Comparison of ENCODE assay signal across 8 mouse cellular contexts in the genomic region with DNA sequence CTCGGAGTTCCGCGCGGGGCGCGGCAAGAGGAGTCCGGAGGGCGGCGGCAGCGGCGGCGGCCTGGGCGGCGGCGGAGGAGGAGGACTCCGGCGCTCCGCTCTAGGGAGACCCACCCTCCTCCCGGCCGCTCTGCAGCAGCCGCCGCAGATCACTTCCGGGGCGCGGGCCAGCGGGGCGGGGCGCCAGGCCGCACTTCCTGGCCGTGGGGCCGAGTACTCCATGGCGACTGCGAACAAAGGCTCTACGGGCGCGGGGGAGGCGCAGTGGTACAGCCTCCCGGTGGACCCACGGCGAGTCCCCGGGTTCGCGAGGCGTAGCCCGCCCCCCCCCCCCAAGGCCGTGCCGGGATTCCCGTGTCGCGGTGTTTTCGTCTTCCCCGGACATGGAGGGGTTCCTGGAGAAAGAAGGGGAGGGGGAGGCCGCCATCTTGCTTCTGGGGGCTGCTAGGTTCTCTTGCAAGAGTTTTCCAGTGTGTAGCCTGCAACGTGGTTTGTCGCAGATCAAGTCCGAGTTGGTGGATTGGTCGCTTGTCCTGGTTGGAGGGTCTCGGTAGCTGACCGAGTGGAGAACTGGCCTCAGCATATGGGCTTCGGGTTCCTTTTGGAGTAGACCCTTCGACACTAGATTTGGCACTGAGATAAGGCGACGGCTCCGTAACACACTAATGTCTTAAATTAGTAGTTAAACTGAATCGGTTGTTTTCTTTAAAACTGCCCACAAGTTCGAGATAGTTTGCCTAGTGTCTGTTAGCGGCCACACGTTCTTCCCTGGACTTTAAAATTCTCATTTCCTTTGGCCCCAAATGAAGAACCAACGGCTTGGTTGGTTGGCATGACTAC. TPM values are rescaled to one million over a fixed set of nuclear protein-coding genes. Genes with fewer than 3 reads are reported as not detected.
DNase-seq lines count a peak whose midpoint lies in the region; ATAC-seq lines count a peak whose summit lies in the region.

A gene (minus strand): TSS at position 162 of the 840 bp plus-strand sequence.

- H3K27me3 ChIP-seq in hindbrain, embryonic 10.5 days (ENCODE audit: insufficient read depth, poor library complexity, severe bottlenecking): no peaks in the 10 kb centered on the region

- H3K4me3 ChIP-seq in hindbrain, embryonic 10.5 days: peak within 1 kb of the TSS; percentile 89

- H3K9me3 ChIP-seq in hindbrain, embryonic 10.5 days: no peaks in the 10 kb centered on the region

- peaks cover 5% of the 10 kb centered on the region; the same call in 1 of the 2 replicates for H3K36me3 ChIP-seq in hindbrain, embryonic 10.5 days

- peak; percentile 36 for DNase-seq in MEL-GATA-1-ER (ENCODE audit: extremely low read depth, low read depth)
- DNase-seq in cerebellum, adult 8-10 months: peak; percentile 93
- DNase-seq in hindbrain, embryonic 10.5 days (ENCODE audit: low spot score): peak; percentile 94
- DNase-seq in layer of hippocampus, postnatal 10 days (ENCODE audit: low spot score in 2 of 2): peak; percentile 93 to 98
- peak; percentile 96 for DNase-seq in lung, postnatal 10 days
- peak; percentile 96 for DNase-seq in ovary, postnatal 36 days (ENCODE audit: low spot score)
- peak; percentile 94 for DNase-seq in thymus, postnatal 25 days

- WGBS in hindbrain, embryonic 10.5 days: 9% methylated on average over 67 of the region's 69 CpGs

- peak; percentile 96 for ATAC-seq in frontal cortex, adult (ENCODE audit: low TSS enrichment)

- peak within 1 kb of the TSS; percentile 99 for H3K27ac ChIP-seq in hindbrain, embryonic 10.5 days

- H3K4me1 ChIP-seq in hindbrain, embryonic 10.5 days (replicated peaks): peaks cover 19% of the 10 kb centered on the region

RNA-seq across cellular contexts. Expression of the gene that starts here (rescaled TPM):
- polyA plus RNA-seq in hindbrain, embryonic 10.5 days (2016; fragmentation: Nextera tagmentation; extraction: Ambion mirVana): 128 and 129 TPM in 2 replicates
- total RNA-seq in layer of hippocampus, postnatal 10 days (2021): 100 to 1,000 TPM; 128 to 135 TPM

Comparison
In these comparisons a context has a peak if more than half of its experiments do, and no peak if none do; other contexts are left out.
1. Peak in every context shown above with its lines: DNase-seq, ATAC-seq, H3K4me3 ChIP-seq and H3K27ac ChIP-seq.
2. DNase-seq: peak in every context shown above with its lines; median percentile 96 in lung, postnatal 10 days; 96 in ovary, postnatal 36 days; 96 in layer of hippocampus, postnatal 10 days; 94 in hindbrain, embryonic 10.5 days; 94 in thymus, postnatal 25 days; 93 in cerebellum, adult 8-10 months; 36 in MEL-GATA-1-ER.